Mouse (Mus musculus) 416B (cell line): ENCODE measurements at regions not wholly inside any gene's neighbourhood (a gene's known extent, or its start where the extent isn't known, plus 50 kb on each side); places are given as distances from the start of the nearest gene placed in this dataset.

ENCODE experiments used
- DNase-seq: peaks from one replicate; pipeline ENCODE4 v3.0.0; 2011; ENCODE audit warnings: low read depth

- DNase-seq: no peak
Observed at GRCm38 (mm10) chr1:33042424-33042823, 495.3 kb upstream of the Gm5415 start.

- no peak for DNase-seq
Observed at GRCm38 (mm10) chr1:33040740-33041139, 493.6 kb upstream of the Gm5415 start.

GRCm38 (mm10) chr1:33031991-33032390 lies 484.9 kb upstream of the Gm5415 start:
- DNase-seq: no peak

- no peak for DNase-seq
Observed at GRCm38 (mm10) chr1:33026683-33027415, 479.8 kb upstream of the Gm5415 start.

- no peak for DNase-seq
Observed at GRCm38 (mm10) chr1:33025379-33025778, 478.3 kb upstream of the Gm5415 start.

- peak; percentile 32 for DNase-seq
Observed at GRCm38 (mm10) chr1:33022852-33023251, 475.8 kb upstream of the Gm5415 start.

- DNase-seq: no peak
Observed at GRCm38 (mm10) chr1:33003992-33004391, 456.9 kb upstream of the Gm5415 start.

- peak; percentile 2 for DNase-seq
Observed at GRCm38 (mm10) chr1:32964957-32965356, 417.9 kb upstream of the Gm5415 start.

GRCm38 (mm10) chr1:32959316-32959715 lies 412.2 kb upstream of the Gm5415 start:
- DNase-seq: no peak

- DNase-seq: no peak
Observed at GRCm38 (mm10) chr1:32946254-32946653, 399.2 kb upstream of the Gm5415 start.

GRCm38 (mm10) chr1:32930381-32930780 lies 383.3 kb upstream of the Gm5415 start:
- DNase-seq: no peak

GRCm38 (mm10) chr1:32902437-32902836 lies 355.3 kb upstream of the Gm5415 start:
- no peak for DNase-seq

- DNase-seq: no peak
Observed at GRCm38 (mm10) chr1:32887728-32888127, 340.6 kb upstream of the Gm5415 start.

GRCm38 (mm10) chr1:32872920-32873319 lies 325.8 kb upstream of the Gm5415 start:
- DNase-seq: no peak

- DNase-seq: no peak
Observed at GRCm38 (mm10) chr1:32866111-32866510, 319.0 kb upstream of the Gm5415 start.

- no peak for DNase-seq
Observed at GRCm38 (mm10) chr1:32858040-32858439, 310.9 kb upstream of the Gm5415 start.
